Mouse (Mus musculus) T-helper 1 cell (primary cell): ENCODE data around the gene Caln1.

ENCODE experiments used
- in situ Hi-C: fragments of 300-600 bp; cut with MboI, MseI; formaldehyde crosslinking; loops from one replicate; pipeline ENCODE4 v1.15.1; 2025; ENCODE audit warnings: high pct_unique_total_duplicates

The Caln1 gene

GRCm38 (mm10) chr5:130685911-130686658, 316.8 kb downstream of the Caln1 start:
- in situ Hi-C loops = no loop called here

- in situ Hi-C loops = no loop called here
These were observed 319.3 kb downstream of the Caln1 start for GRCm38 (mm10) chr5:130688385-130689138.

- in situ Hi-C loops = no loop called here
These were observed 322.1 kb downstream of the Caln1 start for GRCm38 (mm10) chr5:130691349-130691748.

- in situ Hi-C loops = no loop called here
These were observed 330.2 kb downstream of the Caln1 start for GRCm38 (mm10) chr5:130699476-130699875.

- in situ Hi-C loops = no loop called here
These were observed 332.5 kb downstream of the Caln1 start for GRCm38 (mm10) chr5:130701777-130702176.

- in situ Hi-C loops = no loop called here
These were observed 333.1 kb downstream of the Caln1 start for GRCm38 (mm10) chr5:130702361-130702760.

- in situ Hi-C loops = no loop called here
These were observed 335.6 kb downstream of the Caln1 start for GRCm38 (mm10) chr5:130704866-130705265.

- in situ Hi-C loops = no loop called here
These were observed 337.1 kb downstream of the Caln1 start for GRCm38 (mm10) chr5:130706202-130706855.

GRCm38 (mm10) chr5:130707755-130708154, 338.5 kb downstream of the Caln1 start:
- in situ Hi-C loops = no loop called here

- in situ Hi-C loops = no loop called here
These were observed 339.4 kb downstream of the Caln1 start for GRCm38 (mm10) chr5:130708616-130709015.

- in situ Hi-C loops = no loop called here
These were observed 342.4 kb downstream of the Caln1 start for GRCm38 (mm10) chr5:130711643-130712042.

GRCm38 (mm10) chr5:130712281-130712680, 343.0 kb downstream of the Caln1 start:
- in situ Hi-C loops = no loop called here

GRCm38 (mm10) chr5:130715181-130715580, 345.9 kb downstream of the Caln1 start:
- in situ Hi-C loops = no loop called here

- in situ Hi-C loops = no loop called here
These were observed 349.1 kb downstream of the Caln1 start for GRCm38 (mm10) chr5:130718385-130718784.

- in situ Hi-C loops = no loop called here
These were observed 372.9 kb downstream of the Caln1 start for GRCm38 (mm10) chr5:130742171-130742570.

GRCm38 (mm10) chr5:130757517-130757916, 388.3 kb downstream of the Caln1 start:
- in situ Hi-C loops = no loop called here

GRCm38 (mm10) chr5:130765784-130766183, 396.5 kb downstream of the Caln1 start:
- in situ Hi-C loops = no loop called here

GRCm38 (mm10) chr5:130771061-130771741, 401.9 kb downstream of the Caln1 start:
- in situ Hi-C loops = no loop called here

GRCm38 (mm10) chr5:130772491-130772890, 403.2 kb downstream of the Caln1 start:
- in situ Hi-C loops = no loop called here

- in situ Hi-C loops = no loop called here
These were observed 405.7 kb downstream of the Caln1 start for GRCm38 (mm10) chr5:130774946-130775345.

- in situ Hi-C loops = no loop called here
These were observed 423.6 kb downstream of the Caln1 start for GRCm38 (mm10) chr5:130792755-130793452.
